Mouse (Mus musculus) liver, embryonic 14.5 days (tissue): ENCODE results near the gene Kcnip3. TPM values are rescaled to one million over a fixed set of nuclear protein-coding genes. Genes with fewer than 3 reads are reported as not detected.

Experiments
- ATAC-seq: fragments of 200-750 bp; cut with Nextera tagmentation; 2 replicates; pipeline ENCODE4 v1.8.0; 2017; ENCODE audit warnings: moderate number of reproducible peaks, mild to moderate bottlenecking, moderate library complexity; ENCODE audit not compliant: insufficient read depth
- DNase-seq, 3 experiments: peaks; one replicate each; pipeline ENCODE4 v3.0.0-alpha.2; 2012 to 2013; ENCODE audit warnings: low read depth in 3 of 3, low spot score in 3 of 3
- H3K27ac ChIP-seq: fragments of 300-500 bp; sonication (generic); 2 replicates; pipeline ENCODE4 v1.5.1; 2014; ENCODE audit warnings: moderate library complexity, mild to moderate bottlenecking, control low read depth, inconsistent platforms
- H3K27me3 ChIP-seq: fragments of 300-500 bp; sonication (generic); 2 replicates; pipeline ENCODE4 v1.6.1; 2014; ENCODE audit warnings: mild to moderate bottlenecking, low read length, moderate library complexity; ENCODE audit not compliant: control insufficient read depth, insufficient read depth
- H3K36me3 ChIP-seq: fragments of 300-500 bp; sonication (generic); replicated peaks from 2 replicates; pipeline ENCODE4 v1.6.1; 2014; ENCODE audit warnings: low read depth; ENCODE audit not compliant: control insufficient read depth, insufficient read depth
- H3K4me1 ChIP-seq, 2 experiments: fragments of 200-500 bp in 1 of 2; fragments of 300-500 bp in 1 of 2; sonication (generic) in 1 of 2; replicated peaks; 2 replicates each; pipeline ENCODE4 v1.6.1; 2012 to 2014; ENCODE audit warnings: antibody characterized with exemption in 1 of 2, inconsistent platforms in 1 of 2, low read length in 1 of 2; ENCODE audit not compliant: control insufficient read depth in 2 of 2, insufficient read depth in 2 of 2
- H3K4me2 ChIP-seq: fragments of 300-500 bp; sonication (generic); 2 replicates; pipeline ENCODE4 v1.6.1; 2014; ENCODE audit warnings: low read depth, mild to moderate bottlenecking, control low read depth, moderate library complexity
- H3K4me3 ChIP-seq, 2 experiments: fragments of 200-500 bp in 1 of 2; fragments of 300-500 bp in 1 of 2; sonication (generic) in 1 of 2; 2 replicates each; pipeline ENCODE4 v1.5.1; 2012 to 2014; ENCODE audit warnings: low read depth in 2 of 2, low read length in 2 of 2, mild to moderate bottlenecking in 2 of 2, control low read depth in 1 of 2, inconsistent platforms in 1 of 2, moderate library complexity in 1 of 2; ENCODE audit not compliant: insufficient read depth in 1 of 2
- H3K9ac ChIP-seq: fragments of 300-500 bp; sonication (generic); replicated peaks from 2 replicates; pipeline ENCODE4 v1.6.1; 2014; ENCODE audit warnings: mild to moderate bottlenecking, control low read depth, moderate library complexity
- H3K9me3 ChIP-seq: fragments of 300-500 bp; sonication (generic); 2 replicates; pipeline ENCODE4 v1.6.1; 2016; ENCODE audit warnings: low read length, mixed read lengths; ENCODE audit not compliant: control insufficient read depth
- CTCF ChIP-seq: IDR thresholded peaks from 2 replicates; pipeline ENCODE4 v1.5.1; 2016; ENCODE audit warnings: antibody characterized with exemption, low read depth, control low read depth
- EP300 ChIP-seq: IDR thresholded peaks from 2 replicates; pipeline ENCODE4 v1.6.1; 2016; ENCODE audit warnings: antibody characterized with exemption, low read depth
- WGBS: fragments of 180-500 bp; shearing (Covaris S2); extraction: QIAGEN DNeasy Blood & Tissue Kit; methylation state at CpG from one replicate; pipeline ENCODE4 v1.1.7; 2014; ENCODE audit not compliant: insufficient replicate concordance; 5-methylcytosine and 5-hydroxymethylcytosine counted together
- polyA plus RNA-seq, 2 experiments: library from polyadenylated mRNA; depleted of rRNA in 1 of 2; stranded (reverse) in 1 of 2; unstranded in 1 of 2; fragments of >200 nt; fragmentation: Nextera tagmentation in 1 of 2; extraction: Ambion mirVana in 1 of 2; gene quantifications; 2 replicates each; pipeline versions ENCODE4 v1.2.1 to v1.2.3; 2012 to 2014

The Kcnip3 gene
- polyA plus RNA-seq, 2 experiments = 0.36 to 0.42 TPM

DNA sequence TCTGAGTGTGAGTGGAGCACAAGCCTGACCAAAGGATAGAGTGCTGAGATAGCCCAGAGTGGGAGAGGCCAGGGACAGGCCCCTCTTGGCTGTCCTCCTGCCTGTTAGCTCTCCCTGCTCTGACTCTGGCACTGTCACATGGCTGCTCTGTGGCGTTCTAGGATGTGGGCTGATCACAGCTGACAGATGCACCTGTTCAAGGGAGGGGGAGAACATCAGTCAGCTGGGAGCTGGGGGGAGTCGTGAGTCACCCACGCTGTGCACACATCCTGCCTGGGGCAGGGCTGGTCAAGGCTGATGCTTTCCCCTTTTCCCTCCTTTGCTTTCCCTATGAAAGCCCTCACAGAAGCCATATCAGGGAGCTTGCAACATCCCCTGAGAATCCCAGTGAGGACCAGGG is 3.6 kb downstream of the Kcnip3 start:
- 19% methylated on average over 3 of the region's 3 CpGs for WGBS
- no peaks in the 10 kb centered on the region for H3K4me1 ChIP-seq
- ATAC-seq (no peak), DNase-seq (no peak)
- H3K27ac ChIP-seq = no peak overlapping the region
- no peak overlapping the region for H3K9ac ChIP-seq
- peaks cover 6% of the 10 kb centered on the region; the same call in 1 of the 2 replicates for H3K27me3 ChIP-seq
- TF ChIP-seq EP300 = no peak
- no peak for TF ChIP-seq CTCF
- no peaks in the 10 kb centered on the region for H3K36me3 ChIP-seq
- no peak overlapping the region for H3K4me2 ChIP-seq
- H3K9me3 ChIP-seq = no peaks in the 10 kb centered on the region
- H3K4me3 ChIP-seq = no peak overlapping the region

DNA sequence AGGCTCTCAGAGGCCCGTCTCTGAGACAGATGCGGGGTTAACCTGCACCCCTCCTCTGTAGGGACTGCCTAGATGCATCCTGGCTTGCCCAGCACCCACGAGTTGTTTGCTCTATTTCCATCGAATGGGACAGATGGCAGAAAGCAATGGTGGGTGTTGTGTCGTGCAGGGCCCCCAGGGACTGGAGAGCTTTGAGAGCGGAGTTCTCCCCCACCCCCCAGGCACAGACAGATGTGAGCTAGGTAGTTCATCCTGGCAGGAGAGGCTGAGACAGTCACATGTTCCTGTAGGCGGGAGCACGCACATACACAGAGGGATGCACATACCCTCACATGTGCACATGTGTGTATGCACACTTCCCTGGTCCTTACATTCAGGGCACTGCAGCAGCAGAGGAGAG is 4.8 kb downstream of the Kcnip3 start:
- H3K9ac ChIP-seq = no peak overlapping the region
- no peaks in the 10 kb centered on the region for H3K9me3 ChIP-seq
- H3K27ac ChIP-seq = no peak overlapping the region
- H3K4me1 ChIP-seq = no peaks in the 10 kb centered on the region
- H3K27me3 ChIP-seq = peaks cover 6% of the 10 kb centered on the region; the same call in 1 of the 2 replicates
- TF ChIP-seq EP300 = no peak
- no peak for TF ChIP-seq CTCF
- 59% methylated on average over 8 of the region's 8 CpGs for WGBS
- H3K36me3 ChIP-seq = no peaks in the 10 kb centered on the region
- no peak overlapping the region for H3K4me3 ChIP-seq
- H3K4me2 ChIP-seq = no peak overlapping the region
- no peak for ATAC-seq
- DNase-seq = no peak

DNA sequence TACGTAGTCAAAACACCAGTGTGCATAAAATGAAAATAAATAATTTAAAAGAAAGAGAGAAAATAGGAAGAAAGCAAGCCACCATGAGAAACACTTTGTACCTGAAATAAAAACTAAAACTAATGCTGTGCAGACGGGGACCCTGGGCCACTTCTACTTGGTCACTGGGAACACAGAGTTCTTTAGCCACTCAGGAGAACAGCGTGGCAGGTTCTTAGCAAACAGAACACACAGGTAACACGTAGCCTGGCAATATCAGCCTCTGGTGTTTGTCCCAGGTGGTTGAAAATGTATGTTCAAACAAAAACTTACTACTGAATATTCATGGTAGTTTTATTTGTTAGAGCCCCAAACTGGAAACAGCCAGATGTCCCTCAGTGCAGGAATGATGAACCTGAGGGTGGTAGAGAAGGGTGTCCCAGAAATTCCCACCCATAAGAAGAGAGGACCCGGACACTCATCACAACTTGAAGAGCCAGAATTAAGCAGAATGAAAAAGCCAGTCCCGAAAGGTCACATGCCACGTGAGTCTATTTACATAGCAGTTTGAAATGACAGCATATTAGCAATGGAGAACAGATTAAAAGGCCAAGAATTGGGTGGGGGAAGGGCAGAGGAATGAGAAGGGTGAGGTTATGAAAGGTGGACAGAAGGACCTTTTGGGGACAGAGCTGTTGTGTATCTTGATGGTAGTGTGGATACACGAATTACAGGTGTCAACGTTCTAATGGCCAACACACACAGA is 7.3 kb downstream of the Kcnip3 start:
- Histone ChIP-seq H3K4me1 (no peaks in the 10 kb centered on the region), H3K4me2 (no peak overlapping the region), H3K36me3 (no peaks in the 10 kb centered on the region), H3K27ac (no peak overlapping the region), H3K9ac (no peak overlapping the region), H3K27me3 (no peaks in the 10 kb centered on the region), H3K4me3 (no peak overlapping the region), H3K9me3 (no peaks in the 10 kb centered on the region)
- ATAC-seq = no peak
- DNase-seq = no peak
- TF ChIP-seq CTCF = no peak
- TF ChIP-seq EP300 = no peak
- 60% methylated on average over 9 of the region's 9 CpGs for WGBS

DNA sequence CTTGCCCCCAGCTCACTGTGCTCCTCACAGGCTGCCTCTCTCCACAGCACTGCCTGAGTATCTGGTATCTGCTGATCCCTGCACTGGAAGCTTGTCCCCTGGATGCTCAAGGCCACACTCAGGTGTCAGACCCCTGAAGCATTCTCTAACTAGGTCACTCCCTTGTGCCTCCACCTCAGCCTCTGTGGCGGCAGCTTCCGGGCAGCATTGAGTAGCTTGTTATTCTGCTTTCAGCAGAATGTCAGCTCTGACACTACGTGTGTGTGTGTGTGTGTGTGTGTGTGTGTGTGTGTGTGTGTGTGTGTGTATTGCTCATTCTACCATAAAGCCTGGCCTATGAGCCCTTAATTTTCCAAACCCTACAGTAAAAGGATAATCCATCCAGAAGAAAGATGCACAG is 8.7 kb downstream of the Kcnip3 start:
- no peak for ATAC-seq
- Histone ChIP-seq H3K27ac (no peak overlapping the region), H3K9me3 (no peaks in the 10 kb centered on the region), H3K9ac (no peak overlapping the region), H3K4me3 (no peak overlapping the region), H3K36me3 (no peaks in the 10 kb centered on the region), H3K4me1 (no peaks in the 10 kb centered on the region), H3K27me3 (no peaks in the 10 kb centered on the region), H3K4me2 (no peak overlapping the region)
- no peak for DNase-seq
- TF ChIP-seq CTCF (no peak), EP300 (no peak)
- 47% methylated on average over 3 of the region's 3 CpGs for WGBS

DNA sequence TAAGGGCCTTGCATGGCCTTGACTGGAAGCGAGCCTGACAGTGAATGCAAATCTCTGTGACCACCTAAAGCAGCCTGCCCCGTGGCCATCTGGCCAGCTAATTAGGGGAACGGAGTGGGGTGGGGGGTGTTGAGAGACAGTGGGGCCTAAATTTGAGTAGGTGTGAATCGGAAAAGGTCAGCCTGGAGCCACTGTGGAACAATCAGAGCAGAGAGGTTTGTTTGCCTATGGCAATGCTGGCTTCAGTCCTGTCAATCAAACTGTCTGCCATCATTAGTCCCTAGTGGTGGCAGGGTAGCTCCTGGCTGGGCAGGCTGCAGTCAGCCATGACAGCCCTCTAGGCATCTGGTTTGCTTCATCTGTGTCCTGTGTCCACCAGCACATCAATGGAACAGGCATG is 10.5 kb downstream of the Kcnip3 start:
- Histone ChIP-seq H3K4me2 (no peak overlapping the region), H3K9ac (no peak overlapping the region), H3K27me3 (no peaks in the 10 kb centered on the region), H3K9me3 (no peaks in the 10 kb centered on the region), H3K36me3 (no peaks in the 10 kb centered on the region), H3K27ac (no peak overlapping the region), H3K4me3 (no peak overlapping the region), H3K4me1 (peaks cover 0 to 2% of the 10 kb centered on the region in 2 experiments; a peak in 1 of 4 replicates)
- TF ChIP-seq EP300 = no peak
- no peak for TF ChIP-seq CTCF
- 43% methylated on average over 4 of the region's 4 CpGs for WGBS
- no peak for ATAC-seq
- no peak for DNase-seq
